Mouse (Mus musculus): ENCODE measurements around the gene Bbof1. TPM values are rescaled to one million over a fixed set of nuclear protein-coding genes. Genes with fewer than 3 reads are reported as not detected.

Gene Bbof1
- polyA plus RNA-seq, 1 experiment, result 33.0 TPM

- Histone ChIP-seq H3K4me1 (ENCODE audit: control insufficient read depth, insufficient read depth, low read length) (no peaks in the 10 kb centered on the region), H3K27ac (ENCODE audit: control insufficient read depth, insufficient read depth, low read depth, low read length) (no peak overlapping the region), H3K27me3 (ENCODE audit: control insufficient read depth, insufficient read depth, low read length) (no peaks in the 10 kb centered on the region), H3K36me3 (ENCODE audit: control insufficient read depth, insufficient read depth, low read length) (peaks cover 5% of the 10 kb centered on the region), H3K4me3 (ENCODE audit: control insufficient read depth, low read depth, low read length) (no peak overlapping the region)
- TF ChIP-seq POLR2A (IDR thresholded peaks at IDR 0.05; ENCODE audit: control insufficient read depth, low read depth, low read length) (no peak), CTCF (IDR thresholded peaks at IDR 0.05; ENCODE audit: control insufficient read depth, insufficient read depth, insufficient replicate concordance, low read depth, low read length) (no peak)
Measured at GRCm38 (mm10) chr12:84461416-84461815, 52.5 kb downstream of the Bbof1 start.

GRCm38 (mm10) chr12:84462856-84463255 lies 54.0 kb downstream of the Bbof1 start:
- no peaks in the 10 kb centered on the region for H3K4me1 ChIP-seq (ENCODE audit: control insufficient read depth, insufficient read depth, low read length)
- no peak for TF ChIP-seq CTCF (IDR thresholded peaks at IDR 0.05; ENCODE audit: control insufficient read depth, insufficient read depth, insufficient replicate concordance, low read depth, low read length)
- no peak for TF ChIP-seq POLR2A (IDR thresholded peaks at IDR 0.05; ENCODE audit: control insufficient read depth, low read depth, low read length)
- H3K27me3 ChIP-seq (ENCODE audit: control insufficient read depth, insufficient read depth, low read length), result no peaks in the 10 kb centered on the region
- peaks cover 5% of the 10 kb centered on the region for H3K36me3 ChIP-seq (ENCODE audit: control insufficient read depth, insufficient read depth, low read length)
- H3K27ac ChIP-seq (ENCODE audit: control insufficient read depth, insufficient read depth, low read depth, low read length), result no peak overlapping the region
- no peak overlapping the region for H3K4me3 ChIP-seq (ENCODE audit: control insufficient read depth, low read depth, low read length)

- H3K36me3 ChIP-seq (ENCODE audit: control insufficient read depth, insufficient read depth, low read length), result no peaks in the 10 kb centered on the region; the same call in 1 of the 2 replicates
Measured at GRCm38 (mm10) chr12:84468701-84469100, 59.8 kb downstream of the Bbof1 start.

GRCm38 (mm10) chr12:84478937-84479336 lies 70.1 kb downstream of the Bbof1 start:
- Histone ChIP-seq H3K4me3 (ENCODE audit: control insufficient read depth, low read depth, low read length) (no peak overlapping the region), H3K27me3 (ENCODE audit: control insufficient read depth, insufficient read depth, low read length) (no peaks in the 10 kb centered on the region), H3K27ac (ENCODE audit: control insufficient read depth, insufficient read depth, low read depth, low read length) (no peak overlapping the region), H3K4me1 (ENCODE audit: control insufficient read depth, insufficient read depth, low read length) (no peaks in the 10 kb centered on the region), H3K36me3 (ENCODE audit: control insufficient read depth, insufficient read depth, low read length) (no peaks in the 10 kb centered on the region; the same call in 1 of the 2 replicates)
- TF ChIP-seq CTCF (IDR thresholded peaks at IDR 0.05; ENCODE audit: control insufficient read depth, insufficient read depth, insufficient replicate concordance, low read depth, low read length) (no peak), POLR2A (IDR thresholded peaks at IDR 0.05; ENCODE audit: control insufficient read depth, low read depth, low read length) (no peak)

More at GRCm38 (mm10) chr12:84468701-84469100, 59.8 kb downstream of the Bbof1 start:
- Histone ChIP-seq H3K27me3 (ENCODE audit: control insufficient read depth, insufficient read depth, low read length) (no peaks in the 10 kb centered on the region), H3K4me3 (ENCODE audit: control insufficient read depth, low read depth, low read length) (no peak overlapping the region), H3K27ac (ENCODE audit: control insufficient read depth, insufficient read depth, low read depth, low read length) (no peak overlapping the region), H3K4me1 (ENCODE audit: control insufficient read depth, insufficient read depth, low read length) (no peaks in the 10 kb centered on the region)
- TF ChIP-seq POLR2A (IDR thresholded peaks at IDR 0.05; ENCODE audit: control insufficient read depth, low read depth, low read length) (no peak), CTCF (IDR thresholded peaks at IDR 0.05; ENCODE audit: control insufficient read depth, insufficient read depth, insufficient replicate concordance, low read depth, low read length) (no peak)

- Histone ChIP-seq H3K4me1 (ENCODE audit: control insufficient read depth, insufficient read depth, low read length) (no peaks in the 10 kb centered on the region), H3K36me3 (ENCODE audit: control insufficient read depth, insufficient read depth, low read length) (no peaks in the 10 kb centered on the region; the same call in 1 of the 2 replicates), H3K27ac (ENCODE audit: control insufficient read depth, insufficient read depth, low read depth, low read length) (no peak overlapping the region), H3K4me3 (ENCODE audit: control insufficient read depth, low read depth, low read length) (no peak overlapping the region), H3K27me3 (ENCODE audit: control insufficient read depth, insufficient read depth, low read length) (no peaks in the 10 kb centered on the region)
- TF ChIP-seq CTCF (IDR thresholded peaks at IDR 0.05; ENCODE audit: control insufficient read depth, insufficient read depth, insufficient replicate concordance, low read depth, low read length) (no peak), POLR2A (IDR thresholded peaks at IDR 0.05; ENCODE audit: control insufficient read depth, low read depth, low read length) (no peak)
Measured at GRCm38 (mm10) chr12:84481251-84481650, 72.4 kb downstream of the Bbof1 start.

- Histone ChIP-seq H3K36me3 (ENCODE audit: control insufficient read depth, insufficient read depth, low read length) (no peaks in the 10 kb centered on the region; the same call in none of the 2 replicates), H3K27ac (ENCODE audit: control insufficient read depth, insufficient read depth, low read depth, low read length) (no peak overlapping the region), H3K27me3 (ENCODE audit: control insufficient read depth, insufficient read depth, low read length) (no peaks in the 10 kb centered on the region), H3K4me1 (ENCODE audit: control insufficient read depth, insufficient read depth, low read length) (no peaks in the 10 kb centered on the region), H3K4me3 (ENCODE audit: control insufficient read depth, low read depth, low read length) (no peak overlapping the region)
- TF ChIP-seq POLR2A (IDR thresholded peaks at IDR 0.05; ENCODE audit: control insufficient read depth, low read depth, low read length) (no peak), CTCF (IDR thresholded peaks at IDR 0.05; ENCODE audit: control insufficient read depth, insufficient read depth, insufficient replicate concordance, low read depth, low read length) (no peak)
Measured at GRCm38 (mm10) chr12:84482778-84483585, 74.1 kb downstream of the Bbof1 start.

- TF ChIP-seq CTCF (IDR thresholded peaks at IDR 0.05; ENCODE audit: control insufficient read depth, insufficient read depth, insufficient replicate concordance, low read depth, low read length) (no peak), POLR2A (IDR thresholded peaks at IDR 0.05; ENCODE audit: control insufficient read depth, low read depth, low read length) (no peak)
- Histone ChIP-seq H3K27me3 (ENCODE audit: control insufficient read depth, insufficient read depth, low read length) (no peaks in the 10 kb centered on the region), H3K4me1 (ENCODE audit: control insufficient read depth, insufficient read depth, low read length) (no peaks in the 10 kb centered on the region), H3K36me3 (ENCODE audit: control insufficient read depth, insufficient read depth, low read length) (peaks cover 1% of the 10 kb centered on the region), H3K27ac (ENCODE audit: control insufficient read depth, insufficient read depth, low read depth, low read length) (no peak overlapping the region), H3K4me3 (ENCODE audit: control insufficient read depth, low read depth, low read length) (no peak overlapping the region)
Measured at GRCm38 (mm10) chr12:84487324-84488056, 78.6 kb downstream of the Bbof1 start.

Other genes with a start within 250 kb of the Bbof1 start
- 0.77 and 0.99 TPM in 2 replicates for gene Elmsan1, start 190.2 kb upstream of the Bbof1 start, polyA plus RNA-seq (2012; rRNA removed)
- 8.6 and 11.9 TPM in 2 replicates for gene Ptgr2, start 123.8 kb upstream of the Bbof1 start, polyA plus RNA-seq (2012; rRNA removed)
- 12.8 and 15.6 TPM in 2 replicates for gene Zfp410, start 92.2 kb upstream of the Bbof1 start, polyA plus RNA-seq (2012; rRNA removed)
- 41.7 and 41.8 TPM in 2 replicates for gene Coq6, start 47.4 kb upstream of the Bbof1 start, polyA plus RNA-seq (2012; rRNA removed)
- 9.4 TPM in 2 replicates for gene Fam161b, start 47.2 kb upstream of the Bbof1 start, polyA plus RNA-seq (2012; rRNA removed)
- gene Entpd5, start within 50 bp of the Bbof1 start, polyA plus RNA-seq (2012; rRNA removed), result 12.5 and 12.7 TPM in 2 replicates
- gene Rnf113a2, start 8.1 kb downstream of the Bbof1 start, polyA plus RNA-seq (2012; rRNA removed), result 17.8 and 18.3 TPM in 2 replicates
- gene Aldh6a1, start 41.9 kb downstream of the Bbof1 start, polyA plus RNA-seq (2012; rRNA removed), result 11.2 and 13.7 TPM in 2 replicates
- gene Lin52, start 42.4 kb downstream of the Bbof1 start, polyA plus RNA-seq (2012; rRNA removed), result 17.1 and 26.5 TPM in 2 replicates
- 0.02 TPM in 1 of 2 replicates, not detected in the other for gene Vsx2, start 160.7 kb downstream of the Bbof1 start, polyA plus RNA-seq (2012; rRNA removed)
- 1.8 TPM in 2 replicates for gene Abcd4, start 208.3 kb downstream of the Bbof1 start, polyA plus RNA-seq (2012; rRNA removed)
- 0.07 and 0.16 TPM in 2 replicates for gene Vrtn, start 231.9 kb downstream of the Bbof1 start, polyA plus RNA-seq (2012; rRNA removed)